Mouse (Mus musculus) small intestine, adult 2 months (tissue): ENCODE data around the gene Stra6.

Source experiments
- CTCF ChIP-seq: fragments of 200-500 bp; IDR thresholded peaks from 2 replicates; pipeline ENCODE4 v1.5.1; 2012; ENCODE audit warnings: low read depth, mild to moderate bottlenecking, control low read depth, inconsistent platforms, low read length, moderate library complexity, mixed read lengths; ENCODE audit not compliant: insufficient replicate concordance, insufficient read length; ENCODE audit errors: extremely low read depth
- POLR2A ChIP-seq: fragments of 200-500 bp; IDR thresholded peaks from 2 replicates; pipeline ENCODE4 v1.6.1; 2012; ENCODE audit warnings: low read depth, mild to moderate bottlenecking, control low read depth, inconsistent platforms, low read length, moderate library complexity

DNA sequence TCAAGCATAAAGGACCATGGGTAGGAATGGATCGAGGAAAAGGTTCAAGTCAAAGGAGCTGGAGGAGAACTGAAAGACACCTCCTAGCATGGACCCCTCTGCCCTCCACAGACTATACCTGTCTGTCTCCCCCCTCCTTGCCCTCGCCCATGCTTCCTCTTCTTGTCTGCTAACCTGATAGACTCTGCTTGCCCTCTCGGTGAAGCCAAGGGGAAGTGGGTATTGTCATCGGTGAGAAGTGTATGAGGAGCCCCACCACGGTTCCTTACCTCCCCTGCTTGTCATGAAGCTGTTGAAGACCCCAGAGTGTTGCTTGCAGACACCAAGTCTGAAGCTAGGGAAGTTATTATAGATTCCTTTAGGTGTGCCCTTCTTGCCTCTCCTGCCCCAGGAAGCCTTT is 96.7 kb downstream of the Stra6 start:
- TF ChIP-seq CTCF (no peak), POLR2A (no peak)
